Mouse (Mus musculus) limb, embryonic 10.5 days (tissue): Measurements from ENCODE around the gene Tagln3. TPM values are rescaled to one million over a fixed set of nuclear protein-coding genes. Genes with fewer than 3 reads are reported as not detected.

Experiments used
- DNase-seq: peaks from one replicate; pipeline ENCODE4 v3.0.0-alpha.2; 2017; ENCODE audit warnings: low spot score
- H3K27ac ChIP-seq: fragments of 300-500 bp; sonication (generic); 2 replicates; pipeline ENCODE4 v1.5.1; 2016; ENCODE audit warnings: mild to moderate bottlenecking
- H3K27me3 ChIP-seq: fragments of 300-500 bp; sonication (generic); 2 replicates; pipeline ENCODE4 v1.6.1; 2016; ENCODE audit warnings: low read depth, mild to moderate bottlenecking; ENCODE audit not compliant: poor library complexity, severe bottlenecking
- H3K36me3 ChIP-seq: fragments of 300-500 bp; sonication (generic); 2 replicates; pipeline ENCODE4 v1.6.1; 2016; ENCODE audit warnings: mild to moderate bottlenecking, moderate library complexity
- H3K4me1 ChIP-seq: fragments of 300-500 bp; sonication (generic); 2 replicates; pipeline ENCODE4 v1.6.1; 2016
- H3K4me3 ChIP-seq: fragments of 300-500 bp; sonication (generic); 2 replicates; pipeline ENCODE4 v1.5.1; 2016; ENCODE audit warnings: mild to moderate bottlenecking, moderate library complexity
- H3K9me3 ChIP-seq: fragments of 300-500 bp; sonication (generic); replicated peaks from 2 replicates; pipeline ENCODE4 v1.6.1; 2016; ENCODE audit warnings: mild to moderate bottlenecking
- WGBS: fragments of 180-500 bp; shearing (Covaris S2); methylation state at CpG from one replicate; pipeline ENCODE4 v1.1.7; 2016; 5-methylcytosine and 5-hydroxymethylcytosine counted together
- polyA plus RNA-seq: library from polyadenylated mRNA; unstranded; fragments of >200 nt; fragmentation: Nextera tagmentation; extraction: Ambion mirVana; gene quantifications from 2 replicates; pipeline ENCODE4 v1.2.1, GENCODE M21; 2016

The Tagln3 gene
- polyA plus RNA-seq, 1 experiment from 2014 or later, result 28.5 TPM

DNA sequence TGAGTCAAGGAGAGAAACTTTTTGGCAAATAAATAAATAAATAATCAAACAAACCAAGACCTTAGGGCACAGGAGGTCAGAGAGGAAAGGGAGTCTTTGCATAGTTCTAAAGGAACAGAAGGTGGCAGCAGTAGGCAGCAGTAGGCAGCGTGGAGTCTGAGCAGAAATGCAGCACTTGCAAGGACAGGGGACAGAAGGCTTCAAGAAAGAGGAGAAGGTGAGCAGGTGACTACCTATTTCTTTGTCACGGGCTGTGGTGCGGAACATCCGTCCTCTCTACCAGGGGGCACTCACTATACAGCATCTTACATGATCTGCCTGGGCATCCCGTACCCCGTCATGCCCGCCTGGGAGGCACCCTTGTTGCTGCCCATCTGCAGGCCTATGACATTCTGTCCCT is 13.1 kb downstream of the Tagln3 start:
- H3K4me3 ChIP-seq, result no peak overlapping the region
- H3K4me1 ChIP-seq, result no peaks in the 10 kb centered on the region
- WGBS, result 71% methylated on average over 7 of the region's 7 CpGs
- no peaks in the 10 kb centered on the region for H3K27me3 ChIP-seq
- DNase-seq, result no peak
- no peak overlapping the region for H3K27ac ChIP-seq
- H3K36me3 ChIP-seq, result peaks cover 26% of the 10 kb centered on the region
- H3K9me3 ChIP-seq, result no peaks in the 10 kb centered on the region

DNA sequence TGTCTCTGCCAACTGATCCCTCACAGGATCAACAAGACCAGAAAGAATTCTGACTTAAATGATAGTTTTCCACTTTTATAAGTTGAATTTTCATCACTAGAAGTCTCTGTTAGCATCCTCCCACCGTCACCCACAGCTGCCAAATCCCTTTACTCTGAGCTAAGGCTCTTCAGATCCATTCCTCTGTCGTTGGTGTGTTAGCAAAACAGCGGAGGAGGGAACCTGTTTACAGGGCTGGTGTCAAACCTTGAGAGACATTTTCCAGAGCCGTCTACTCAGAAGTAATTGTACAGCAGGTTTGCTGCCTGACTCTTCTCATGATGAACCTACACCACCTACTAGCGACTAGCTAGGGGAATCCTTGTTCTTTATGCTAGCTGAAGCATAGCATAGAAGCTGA is 25.1 kb downstream of the Tagln3 start:
- Histone ChIP-seq H3K36me3 (no peaks in the 10 kb centered on the region), H3K4me3 (no peak overlapping the region), H3K4me1 (no peaks in the 10 kb centered on the region), H3K9me3 (no peaks in the 10 kb centered on the region), H3K27ac (no peak overlapping the region), H3K27me3 (no peaks in the 10 kb centered on the region)
- WGBS, result 65% methylated on average over 5 of the region's 5 CpGs
- DNase-seq, result no peak

DNA sequence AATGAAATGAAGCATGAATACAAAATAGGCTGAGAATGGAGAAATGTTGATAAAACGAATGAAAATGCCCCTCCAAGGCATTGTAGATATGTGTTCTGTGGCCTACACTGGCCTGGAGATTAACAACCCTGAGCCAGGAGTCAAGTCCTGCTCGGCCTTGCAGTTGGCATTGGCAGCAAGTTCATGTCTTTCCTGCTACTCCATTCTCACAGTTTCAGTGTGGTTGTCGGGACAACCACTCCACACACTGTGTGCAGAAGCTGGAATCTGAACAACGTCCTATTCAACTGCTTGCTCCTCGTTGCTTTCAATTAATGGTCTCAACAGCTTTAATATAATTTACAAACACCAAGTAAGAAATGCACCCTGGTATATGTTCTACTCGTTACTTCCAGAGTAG is 26.4 kb downstream of the Tagln3 start:
- H3K27me3 ChIP-seq, result no peaks in the 10 kb centered on the region
- H3K36me3 ChIP-seq, result no peaks in the 10 kb centered on the region
- H3K9me3 ChIP-seq, result no peaks in the 10 kb centered on the region
- no peak for DNase-seq
- no peaks in the 10 kb centered on the region for H3K4me1 ChIP-seq
- 88% methylated on average over 6 of the region's 6 CpGs for WGBS
- no peak overlapping the region for H3K4me3 ChIP-seq
- H3K27ac ChIP-seq, result no peak overlapping the region

DNA sequence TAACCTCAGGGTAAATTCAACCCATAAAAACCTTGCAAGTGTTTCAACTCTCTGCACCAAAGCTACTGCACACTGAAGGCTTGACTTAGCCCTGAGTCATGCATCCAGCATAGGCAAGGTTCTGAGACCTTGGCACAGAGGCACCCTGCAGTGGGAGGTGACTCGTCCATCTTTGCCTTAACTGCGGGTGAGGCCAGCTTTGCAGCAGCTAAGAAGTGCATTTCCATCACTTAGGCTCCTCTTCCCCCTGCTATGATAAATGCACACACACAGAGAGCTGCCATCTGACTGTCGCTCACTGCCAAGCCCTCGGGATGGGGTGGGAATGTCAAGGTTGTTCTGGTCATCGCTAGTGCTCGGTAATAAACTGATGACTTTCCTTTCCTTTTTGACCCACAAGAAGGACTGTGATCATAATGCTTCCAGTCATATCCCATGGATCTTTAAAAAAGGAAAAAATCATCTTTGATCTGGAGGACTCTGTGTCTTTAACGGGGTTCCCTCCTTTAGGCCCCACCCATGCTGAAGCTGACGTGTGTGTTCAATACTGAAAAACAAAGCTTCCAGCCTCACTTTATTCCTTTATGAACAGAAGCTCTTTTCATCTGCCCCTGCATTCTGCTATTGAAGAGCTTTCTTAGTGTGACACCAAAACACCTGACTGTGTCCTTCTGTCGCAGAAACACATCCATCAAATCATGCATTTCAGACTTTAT is 28.8 kb downstream of the Tagln3 start:
- Histone ChIP-seq H3K27ac (no peak overlapping the region), H3K4me3 (no peak overlapping the region), H3K36me3 (no peaks in the 10 kb centered on the region), H3K27me3 (no peaks in the 10 kb centered on the region), H3K4me1 (no peaks in the 10 kb centered on the region), H3K9me3 (no peaks in the 10 kb centered on the region)
- 84% methylated on average over 9 of the region's 9 CpGs for WGBS
- DNase-seq, result no peak

DNA sequence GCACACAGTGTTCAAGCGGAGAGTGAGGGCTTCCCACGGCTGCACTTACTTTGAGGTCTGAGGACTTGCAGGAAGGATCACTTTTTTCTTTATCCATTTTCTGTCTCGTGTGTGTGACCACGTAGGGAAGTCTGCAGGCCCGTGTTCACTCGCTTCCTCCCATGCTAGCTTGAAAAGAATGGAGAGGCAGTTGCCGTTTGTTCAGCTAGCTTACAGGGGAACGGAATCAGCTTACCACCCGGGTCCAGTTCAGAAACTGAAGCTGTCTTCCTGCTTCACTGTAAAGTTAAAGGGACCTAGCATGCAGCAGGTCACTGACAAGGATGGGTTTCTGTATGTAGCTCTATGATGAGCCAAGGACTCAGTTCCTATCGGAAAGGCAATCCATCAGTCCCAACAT is 30.9 kb downstream of the Tagln3 start, which contains the start of gene Tmprss7:
TSS of gene Tmprss7 (minus strand) at position 101 of the 400 bp plus-strand sequence.
- H3K9me3 ChIP-seq, result no peaks in the 10 kb centered on the region
- no peaks in the 10 kb centered on the region for H3K4me1 ChIP-seq
- H3K27ac ChIP-seq, result no peak within 1 kb of the TSS
- H3K27me3 ChIP-seq, result no peaks in the 10 kb centered on the region
- DNase-seq, result no peak
- 85% methylated on average over 10 of the region's 10 CpGs for WGBS
- no peaks in the 10 kb centered on the region for H3K36me3 ChIP-seq
- no peak within 1 kb of the TSS for H3K4me3 ChIP-seq

DNA sequence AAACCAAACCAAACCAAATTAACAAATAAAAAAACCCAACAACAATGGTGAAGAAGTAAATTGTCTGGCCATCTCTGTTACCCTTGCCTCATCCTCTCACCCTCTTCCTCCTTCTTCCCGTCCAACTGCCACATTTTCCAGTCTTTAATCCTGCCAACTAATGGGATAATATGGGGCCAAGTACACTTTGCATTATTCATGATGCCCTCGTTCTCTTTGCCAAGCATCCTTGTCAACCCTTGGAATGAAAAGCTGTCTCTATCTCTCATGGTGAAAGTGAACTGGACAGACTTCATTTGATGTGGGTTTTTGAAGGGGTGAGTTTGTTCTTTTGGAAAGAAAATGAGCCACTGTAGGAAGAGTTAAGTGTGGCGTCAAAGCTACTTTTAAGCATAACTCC is 31.6 kb downstream of the Tagln3 start:
- DNase-seq, result no peak
- WGBS, result 86% methylated on average over 3 of the region's 3 CpGs
- no peak overlapping the region for H3K4me3 ChIP-seq
- no peaks in the 10 kb centered on the region for H3K27me3 ChIP-seq
- no peaks in the 10 kb centered on the region for H3K9me3 ChIP-seq
- H3K27ac ChIP-seq, result no peak overlapping the region
- H3K36me3 ChIP-seq, result no peaks in the 10 kb centered on the region
- H3K4me1 ChIP-seq, result no peaks in the 10 kb centered on the region

DNA sequence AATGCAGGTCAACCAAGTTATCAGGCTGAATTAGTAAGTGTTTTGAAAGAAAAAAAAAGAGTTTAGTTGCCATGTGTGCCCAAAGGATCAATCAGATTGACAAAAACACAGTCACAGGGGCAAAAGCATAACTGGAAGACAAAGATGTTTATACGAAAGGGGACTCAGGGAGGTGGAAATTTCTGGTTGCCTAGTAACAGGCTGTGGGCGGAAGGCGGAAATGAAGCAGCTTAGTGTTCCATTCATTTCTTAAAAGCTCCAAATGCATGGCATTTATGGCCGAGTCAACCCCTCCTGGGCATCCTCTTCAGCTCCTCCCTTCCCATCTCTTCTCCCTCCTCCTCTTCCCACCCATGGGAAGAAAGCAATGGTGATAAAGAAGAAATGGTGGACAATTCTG is 34.2 kb downstream of the Tagln3 start:
- no peak overlapping the region for H3K4me3 ChIP-seq
- no peaks in the 10 kb centered on the region for H3K4me1 ChIP-seq
- no peak overlapping the region for H3K27ac ChIP-seq
- no peaks in the 10 kb centered on the region for H3K9me3 ChIP-seq
- WGBS, result 70% methylated on average over 4 of the region's 4 CpGs
- H3K36me3 ChIP-seq, result no peaks in the 10 kb centered on the region
- no peaks in the 10 kb centered on the region for H3K27me3 ChIP-seq
- no peak for DNase-seq

DNA sequence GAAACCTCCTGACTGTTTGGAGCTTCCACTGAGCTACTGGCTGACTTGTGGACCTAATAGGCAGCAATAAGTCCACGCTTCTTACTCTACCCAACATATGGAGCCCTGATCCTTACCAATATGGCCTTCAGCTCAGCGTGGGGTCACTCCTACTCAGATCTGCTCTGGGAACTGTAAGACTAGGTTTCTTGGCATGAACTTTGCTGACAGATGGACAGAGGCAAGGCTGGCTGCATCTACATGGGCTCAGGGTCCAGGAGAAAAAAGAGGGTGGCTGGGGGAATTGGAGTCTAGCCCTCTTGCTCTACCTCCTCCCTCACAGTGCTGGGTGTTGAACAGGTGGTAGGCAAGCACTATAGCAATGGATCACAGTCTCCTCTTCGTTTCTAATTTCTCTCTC is 37.6 kb downstream of the Tagln3 start:
- H3K9me3 ChIP-seq, result no peaks in the 10 kb centered on the region
- no peaks in the 10 kb centered on the region for H3K4me1 ChIP-seq
- WGBS, result 77% methylated on average over 3 of the region's 3 CpGs
- H3K36me3 ChIP-seq, result no peaks in the 10 kb centered on the region
- no peak overlapping the region for H3K27ac ChIP-seq
- no peak for DNase-seq
- H3K27me3 ChIP-seq, result no peaks in the 10 kb centered on the region
- no peak overlapping the region for H3K4me3 ChIP-seq

DNA sequence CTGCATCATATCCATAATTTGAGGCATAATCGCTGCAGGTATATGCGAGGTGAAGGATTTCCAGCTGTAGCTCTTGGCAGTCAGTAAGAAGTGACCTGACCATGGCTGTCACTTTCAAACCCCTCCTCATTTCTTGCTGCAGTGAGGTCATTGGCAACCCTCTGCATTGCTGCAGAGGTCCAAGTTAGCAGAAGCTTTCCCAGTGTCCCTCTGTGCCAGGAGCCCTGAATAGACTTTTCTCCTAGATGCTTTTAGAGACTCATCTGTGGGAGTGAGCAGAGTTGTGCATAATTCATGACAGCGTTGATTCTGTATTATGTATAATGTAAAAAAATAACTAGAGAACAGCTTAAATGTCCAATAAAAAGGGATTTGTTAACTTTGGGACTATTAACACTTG is 39.1 kb downstream of the Tagln3 start:
- Histone ChIP-seq H3K9me3 (no peaks in the 10 kb centered on the region), H3K4me1 (no peaks in the 10 kb centered on the region), H3K27me3 (no peaks in the 10 kb centered on the region), H3K27ac (no peak overlapping the region), H3K4me3 (no peak overlapping the region), H3K36me3 (no peaks in the 10 kb centered on the region)
- no peak for DNase-seq
- WGBS, result 71% methylated on average over 3 of the region's 3 CpGs

DNA sequence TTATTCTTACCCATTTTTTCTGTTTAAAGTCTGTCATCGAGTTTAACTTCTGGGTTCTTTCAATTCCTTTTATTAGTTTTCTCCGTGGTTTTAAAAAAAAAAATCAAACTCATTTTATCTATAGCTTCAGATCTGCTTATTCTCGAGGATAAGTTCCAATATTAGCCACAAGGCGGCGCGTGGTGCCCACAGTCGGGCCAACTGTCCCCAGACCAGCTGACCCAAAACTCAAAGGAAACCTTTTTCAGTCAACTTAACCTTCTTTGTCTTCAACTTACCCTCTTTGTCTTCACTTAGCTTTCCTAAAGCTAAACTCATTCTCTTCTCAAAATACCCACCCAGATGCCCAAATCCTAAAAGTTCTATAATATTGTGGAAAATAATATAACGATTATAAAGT is 39.6 kb downstream of the Tagln3 start:
- Histone ChIP-seq H3K4me3 (no peak overlapping the region), H3K27ac (no peak overlapping the region), H3K9me3 (no peaks in the 10 kb centered on the region), H3K4me1 (no peaks in the 10 kb centered on the region), H3K27me3 (no peaks in the 10 kb centered on the region), H3K36me3 (no peaks in the 10 kb centered on the region)
- DNase-seq, result peak; percentile 81
- 16% methylated on average over 8 of the region's 8 CpGs for WGBS

DNA sequence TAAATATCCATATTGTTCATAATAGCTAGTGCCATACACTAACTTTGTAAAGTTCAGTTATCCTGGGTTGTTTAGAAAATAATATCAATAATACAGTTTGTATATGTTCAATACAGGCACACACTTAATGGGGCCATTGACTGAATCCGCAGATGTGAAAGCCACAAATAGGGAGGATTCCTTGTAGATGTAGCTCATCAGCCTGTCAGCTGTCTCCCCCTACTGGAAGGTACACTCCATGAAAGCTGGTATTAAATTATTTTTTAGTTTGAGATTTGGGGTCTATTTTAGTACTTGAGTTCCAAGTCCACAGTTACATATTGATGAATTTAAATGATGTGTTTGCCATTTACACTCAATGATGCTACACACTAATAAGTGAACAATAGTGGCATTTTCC is 47.9 kb downstream of the Tagln3 start:
- Histone ChIP-seq H3K27ac (no peak overlapping the region), H3K4me3 (no peak overlapping the region), H3K36me3 (no peaks in the 10 kb centered on the region), H3K4me1 (no peaks in the 10 kb centered on the region), H3K27me3 (no peaks in the 10 kb centered on the region), H3K9me3 (no peaks in the 10 kb centered on the region)
- DNase-seq, result no peak
- WGBS, result 61% methylated on average over 1 of the region's 1 CpGs

DNA sequence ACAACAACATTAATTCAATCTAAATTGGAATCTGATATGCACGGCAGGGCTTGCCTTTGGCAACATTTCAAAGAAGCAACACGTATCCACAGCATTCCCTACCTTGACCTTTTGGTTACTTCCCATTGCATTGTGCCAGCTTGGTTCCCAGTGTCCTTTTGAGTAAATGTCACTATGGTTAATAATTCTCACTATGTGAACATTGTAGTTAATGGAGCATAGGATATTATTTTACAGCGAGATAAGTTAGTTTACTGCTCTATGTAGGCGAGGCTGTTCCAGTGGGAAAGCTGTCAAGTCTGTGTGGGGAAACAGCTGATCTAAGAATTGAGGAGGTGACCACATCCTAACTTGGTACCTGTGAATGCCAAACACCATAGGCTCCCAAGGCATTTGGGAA is 54.4 kb downstream of the Tagln3 start:
- no peak overlapping the region for H3K4me3 ChIP-seq
- DNase-seq, result no peak
- no peaks in the 10 kb centered on the region for H3K4me1 ChIP-seq
- WGBS, result 88% methylated on average over 4 of the region's 4 CpGs
- no peaks in the 10 kb centered on the region for H3K9me3 ChIP-seq
- H3K36me3 ChIP-seq, result no peaks in the 10 kb centered on the region
- no peak overlapping the region for H3K27ac ChIP-seq
- no peaks in the 10 kb centered on the region for H3K27me3 ChIP-seq

DNA sequence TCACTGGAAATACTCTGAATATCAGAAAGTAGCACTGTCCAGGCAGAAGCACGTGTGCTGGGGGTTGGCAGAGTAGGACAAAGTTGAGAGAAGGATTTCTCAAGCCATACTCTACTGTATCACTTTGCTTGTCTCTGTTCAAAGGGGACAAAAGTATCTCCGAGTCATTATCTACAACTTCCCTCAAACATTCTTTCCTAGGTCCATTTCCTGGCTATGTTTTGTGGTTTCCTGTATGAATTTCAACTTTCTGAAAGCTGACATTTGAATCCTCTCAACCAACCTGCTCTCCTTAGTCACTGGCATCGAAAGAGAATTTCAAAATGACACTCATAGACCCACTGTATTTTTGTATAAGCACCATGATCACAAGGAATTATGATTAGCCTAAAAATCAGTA is 56.2 kb downstream of the Tagln3 start:
- no peak overlapping the region for H3K4me3 ChIP-seq
- no peak for DNase-seq
- 77% methylated on average over 3 of the region's 3 CpGs for WGBS
- H3K27me3 ChIP-seq, result no peaks in the 10 kb centered on the region
- H3K27ac ChIP-seq, result no peak overlapping the region
- H3K36me3 ChIP-seq, result no peaks in the 10 kb centered on the region
- no peaks in the 10 kb centered on the region for H3K4me1 ChIP-seq
- no peaks in the 10 kb centered on the region for H3K9me3 ChIP-seq

DNA sequence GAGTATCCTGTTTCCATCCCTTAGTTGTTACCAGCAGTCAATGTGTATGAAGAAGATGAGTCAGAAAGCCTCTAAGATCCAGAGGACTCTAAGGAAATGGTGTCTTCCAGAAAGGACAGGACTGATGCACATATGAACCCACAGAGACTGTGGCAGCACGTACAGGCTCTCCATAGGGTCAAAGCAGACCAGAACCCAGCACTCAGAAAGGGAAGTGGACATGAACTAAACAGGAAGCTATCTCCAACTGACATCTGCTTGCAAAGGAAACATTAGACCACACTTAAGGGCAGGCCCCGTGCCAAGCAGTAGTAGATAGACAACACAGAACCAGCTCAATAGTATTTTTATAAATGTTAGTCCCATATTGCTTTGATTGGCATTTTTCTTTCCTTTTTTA is 58.3 kb downstream of the Tagln3 start:
- Histone ChIP-seq H3K27me3 (no peaks in the 10 kb centered on the region), H3K4me1 (no peaks in the 10 kb centered on the region), H3K27ac (no peak overlapping the region), H3K4me3 (no peak overlapping the region), H3K9me3 (no peaks in the 10 kb centered on the region), H3K36me3 (no peaks in the 10 kb centered on the region)
- 85% methylated on average over 2 of the region's 2 CpGs for WGBS
- no peak for DNase-seq
